Mouse (Mus musculus): Measurements from ENCODE around the gene Klf4. TPM values are rescaled to one million over a fixed set of nuclear protein-coding genes. Genes with fewer than 3 reads are reported as not detected.

Klf4 gene
- polyA plus RNA-seq (2014; fragmentation: Nextera tagmentation; extraction: Ambion mirVana), result 2.0 and 2.3 TPM in 2 replicates

DNA sequence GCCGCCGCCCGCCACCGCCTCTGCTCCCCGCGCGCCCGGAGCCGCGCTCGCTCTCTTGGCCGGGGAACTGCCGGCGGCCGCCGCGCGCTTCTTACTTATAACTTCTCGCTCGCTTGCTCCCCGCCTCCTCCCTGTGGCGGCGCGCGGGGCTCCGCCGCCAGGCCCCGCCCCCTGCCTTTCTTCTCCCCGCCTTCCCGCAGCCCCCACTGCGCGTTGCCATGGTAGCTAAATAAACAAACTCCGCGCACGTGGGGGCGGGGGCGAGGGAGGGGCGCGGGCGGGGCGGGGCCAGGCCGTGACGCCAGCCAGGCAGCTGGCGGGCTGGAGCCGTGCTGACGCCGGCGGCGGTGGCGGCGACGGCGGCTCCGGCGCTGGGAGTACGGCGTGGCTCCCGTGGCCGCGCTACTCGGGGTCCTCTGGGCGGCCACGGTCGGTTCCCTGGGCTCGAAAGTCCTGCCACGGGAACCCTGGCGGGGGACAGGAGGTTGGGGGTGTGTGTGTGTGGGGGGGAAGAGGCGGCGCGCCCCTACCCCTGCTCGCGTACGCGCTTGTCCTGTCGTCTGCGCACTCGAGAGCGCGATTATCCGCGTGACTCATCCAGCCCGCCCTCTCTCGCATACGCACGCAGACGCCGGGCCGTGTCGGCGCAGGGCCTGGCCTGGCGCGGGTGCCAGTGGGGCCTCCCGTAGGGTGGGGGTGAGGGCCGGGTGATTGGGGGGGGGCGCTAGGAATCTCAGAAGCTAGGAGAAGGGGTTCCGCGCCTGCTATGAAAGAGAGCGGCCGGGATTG lies at the start of gene Klf4:
Gene Klf4, minus strand, starts transcription at position 60 of the 789 bp plus-strand sequence.
- ATAC-seq (replicated peaks; ENCODE audit: low FRiP score) (peak; percentile 91), DNase-seq (ENCODE audit: low spot score) (peak; percentile 97)
- no peaks in the 10 kb centered on the region for H3K9me3 ChIP-seq (ENCODE audit: control insufficient read depth, low read length)
- peak within 1 kb of the TSS; percentile 57 for H3K4me3 ChIP-seq (ENCODE audit: low read depth, low read length)
- under 1% methylated on average over 77 of the region's 99 CpGs for WGBS
- H3K27ac ChIP-seq (ENCODE audit: low read depth, low read length), result peak within 1 kb of the TSS; percentile 37; the same call in 1 of the 2 replicates
- H3K4me1 ChIP-seq (replicated peaks; ENCODE audit: control insufficient read depth, insufficient read depth, low read length), result peaks cover 11% of the 10 kb centered on the region
- peak within 1 kb of the TSS; percentile 94 for H3K4me2 ChIP-seq (ENCODE audit: low read depth, low read length, severe bottlenecking)
- peak within 1 kb of the TSS; percentile 57 for H3K9ac ChIP-seq (ENCODE audit: low read length)
- H3K27me3 ChIP-seq (ENCODE audit: control insufficient read depth, insufficient read depth, low read length), result peaks cover 28% of the 10 kb centered on the region
- no peaks in the 10 kb centered on the region for H3K36me3 ChIP-seq (ENCODE audit: control insufficient read depth, insufficient read depth, low read length)

DNA sequence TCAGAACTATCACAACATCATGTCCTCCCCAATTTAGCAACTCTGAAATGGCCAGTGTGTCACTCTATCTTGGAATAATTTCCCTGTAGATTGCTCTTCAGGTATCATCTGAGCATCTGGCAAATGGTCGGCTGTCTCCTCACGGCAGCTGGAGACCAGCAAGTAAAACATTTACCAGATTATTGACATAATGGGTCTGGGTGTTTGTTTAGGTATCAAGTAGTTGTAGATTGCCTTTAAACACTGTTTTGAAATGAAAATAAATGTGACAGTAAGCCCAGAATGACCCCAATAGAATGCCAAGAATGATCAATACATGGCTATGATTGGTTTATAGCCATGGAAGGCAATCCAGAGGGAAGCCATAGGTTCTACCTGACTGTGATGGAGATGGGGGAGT lies 39.2 kb upstream of the Klf4 start:
- 93% methylated on average over 2 of the region's 2 CpGs for WGBS
- Histone ChIP-seq H3K4me2 (ENCODE audit: low read depth, low read length, severe bottlenecking) (no peak overlapping the region), H3K4me3 (ENCODE audit: low read depth, low read length) (no peak overlapping the region), H3K27ac (ENCODE audit: low read depth, low read length) (no peak overlapping the region), H3K4me1 (replicated peaks; ENCODE audit: control insufficient read depth, insufficient read depth, low read length) (no peaks in the 10 kb centered on the region; the same call in 1 of the 2 replicates), H3K9ac (ENCODE audit: low read length) (no peak overlapping the region), H3K9me3 (ENCODE audit: control insufficient read depth, low read length) (no peaks in the 10 kb centered on the region), H3K27me3 (ENCODE audit: control insufficient read depth, insufficient read depth, low read length) (no peaks in the 10 kb centered on the region), H3K36me3 (ENCODE audit: control insufficient read depth, insufficient read depth, low read length) (no peaks in the 10 kb centered on the region)
- ATAC-seq (replicated peaks; ENCODE audit: low FRiP score) (no peak), DNase-seq (ENCODE audit: low spot score) (no peak)

DNA sequence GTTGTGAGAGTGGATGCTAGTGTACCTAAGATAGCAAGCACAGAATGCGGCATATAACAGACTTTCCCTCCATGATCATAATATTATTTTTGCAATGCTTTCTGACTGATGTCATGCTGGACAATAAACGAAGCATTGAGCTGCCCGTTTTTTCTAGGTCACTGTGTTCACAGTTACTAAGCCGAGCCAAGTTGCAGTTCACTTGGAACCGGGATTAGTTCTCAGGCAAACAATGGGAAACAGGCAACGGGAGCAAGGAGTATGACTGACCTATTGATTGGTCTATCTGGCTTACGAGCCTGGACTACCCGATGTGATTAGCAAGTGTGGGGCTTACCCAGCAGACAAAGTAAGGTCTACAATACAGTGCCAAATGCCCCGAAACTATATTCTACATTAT lies 35.7 kb upstream of the Klf4 start:
- DNase-seq (ENCODE audit: low spot score) (no peak), ATAC-seq (replicated peaks; ENCODE audit: low FRiP score) (no peak)
- no peak overlapping the region for H3K9ac ChIP-seq (ENCODE audit: low read length)
- no peaks in the 10 kb centered on the region for H3K9me3 ChIP-seq (ENCODE audit: control insufficient read depth, low read length)
- no peak overlapping the region for H3K4me3 ChIP-seq (ENCODE audit: low read depth, low read length)
- no peak overlapping the region for H3K4me2 ChIP-seq (ENCODE audit: low read depth, low read length, severe bottlenecking)
- no peaks in the 10 kb centered on the region for H3K27me3 ChIP-seq (ENCODE audit: control insufficient read depth, insufficient read depth, low read length)
- 38% methylated on average over 9 of the region's 9 CpGs for WGBS
- no peak overlapping the region for H3K27ac ChIP-seq (ENCODE audit: low read depth, low read length)
- H3K4me1 ChIP-seq (replicated peaks; ENCODE audit: control insufficient read depth, insufficient read depth, low read length), result no peaks in the 10 kb centered on the region; the same call in 1 of the 2 replicates
- H3K36me3 ChIP-seq (ENCODE audit: control insufficient read depth, insufficient read depth, low read length), result no peaks in the 10 kb centered on the region

- DNase-seq (ENCODE audit: low spot score) (no peak), ATAC-seq (replicated peaks; ENCODE audit: low FRiP score) (no peak)
- no peak overlapping the region for H3K9ac ChIP-seq (ENCODE audit: low read length)
- no peak overlapping the region for H3K4me3 ChIP-seq (ENCODE audit: low read depth, low read length)
- 56% methylated on average over 5 of the region's 5 CpGs for WGBS
- H3K4me1 ChIP-seq (replicated peaks; ENCODE audit: control insufficient read depth, insufficient read depth, low read length), result no peaks in the 10 kb centered on the region; the same call in 1 of the 2 replicates
- H3K27me3 ChIP-seq (ENCODE audit: control insufficient read depth, insufficient read depth, low read length), result no peaks in the 10 kb centered on the region
- H3K27ac ChIP-seq (ENCODE audit: low read depth, low read length), result no peak overlapping the region
- H3K4me2 ChIP-seq (ENCODE audit: low read depth, low read length, severe bottlenecking), result no peak overlapping the region
- no peaks in the 10 kb centered on the region for H3K9me3 ChIP-seq (ENCODE audit: control insufficient read depth, low read length)
- H3K36me3 ChIP-seq (ENCODE audit: control insufficient read depth, insufficient read depth, low read length), result no peaks in the 10 kb centered on the region
Observed at GRCm38 (mm10) chr4:55567575-55567974, 35.3 kb upstream of the Klf4 start.

GRCm38 (mm10) chr4:55564317-55564716 lies 32.1 kb upstream of the Klf4 start:
- H3K9me3 ChIP-seq (ENCODE audit: control insufficient read depth, low read length), result no peaks in the 10 kb centered on the region
- H3K4me3 ChIP-seq (ENCODE audit: low read depth, low read length), result no peak overlapping the region
- no peaks in the 10 kb centered on the region for H3K27me3 ChIP-seq (ENCODE audit: control insufficient read depth, insufficient read depth, low read length)
- DNase-seq (ENCODE audit: low spot score), result no peak
- no peaks in the 10 kb centered on the region for H3K36me3 ChIP-seq (ENCODE audit: control insufficient read depth, insufficient read depth, low read length)
- H3K27ac ChIP-seq (ENCODE audit: low read depth, low read length), result no peak overlapping the region
- 88% methylated on average over 2 of the region's 2 CpGs for WGBS
- ATAC-seq (replicated peaks; ENCODE audit: low FRiP score), result no peak
- H3K4me1 ChIP-seq (replicated peaks; ENCODE audit: control insufficient read depth, insufficient read depth, low read length), result no peaks in the 10 kb centered on the region; the same call in 1 of the 2 replicates
- H3K9ac ChIP-seq (ENCODE audit: low read length), result no peak overlapping the region
- no peak overlapping the region for H3K4me2 ChIP-seq (ENCODE audit: low read depth, low read length, severe bottlenecking)

DNA sequence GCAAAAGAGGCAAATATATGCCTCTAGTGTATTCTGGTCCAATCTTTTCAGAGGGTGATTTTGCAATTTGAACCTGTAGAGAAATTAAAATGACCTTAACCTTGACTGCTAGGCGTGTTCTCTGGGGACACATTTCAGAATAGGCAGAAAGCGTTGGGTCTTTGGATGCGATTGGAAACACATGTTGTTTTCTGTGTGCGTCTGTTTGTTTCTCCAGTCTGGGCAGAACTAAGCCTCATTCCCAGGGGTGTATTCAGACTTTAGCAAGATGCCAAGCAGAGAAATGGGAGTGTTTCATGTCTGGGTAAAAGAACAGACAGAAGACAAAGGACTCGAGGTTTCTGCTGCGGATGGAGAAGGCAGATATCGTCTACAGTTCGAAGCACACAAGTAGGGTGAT lies 30.8 kb upstream of the Klf4 start:
- no peak overlapping the region for H3K27ac ChIP-seq (ENCODE audit: low read depth, low read length)
- no peaks in the 10 kb centered on the region for H3K36me3 ChIP-seq (ENCODE audit: control insufficient read depth, insufficient read depth, low read length)
- ATAC-seq (replicated peaks; ENCODE audit: low FRiP score) (no peak), DNase-seq (ENCODE audit: low spot score) (no peak)
- no peak overlapping the region for H3K9ac ChIP-seq (ENCODE audit: low read length)
- H3K9me3 ChIP-seq (ENCODE audit: control insufficient read depth, low read length), result no peaks in the 10 kb centered on the region
- H3K4me2 ChIP-seq (ENCODE audit: low read depth, low read length, severe bottlenecking), result no peak overlapping the region
- H3K4me1 ChIP-seq (replicated peaks; ENCODE audit: control insufficient read depth, insufficient read depth, low read length), result no peaks in the 10 kb centered on the region; the same call in 1 of the 2 replicates
- WGBS, result 83% methylated on average over 8 of the region's 8 CpGs
- H3K4me3 ChIP-seq (ENCODE audit: low read depth, low read length), result no peak overlapping the region
- H3K27me3 ChIP-seq (ENCODE audit: control insufficient read depth, insufficient read depth, low read length), result no peaks in the 10 kb centered on the region

- DNase-seq (ENCODE audit: low spot score), result no peak
- Histone ChIP-seq H3K36me3 (ENCODE audit: control insufficient read depth, insufficient read depth, low read length) (no peaks in the 10 kb centered on the region), H3K4me1 (replicated peaks; ENCODE audit: control insufficient read depth, insufficient read depth, low read length) (no peaks in the 10 kb centered on the region), H3K4me3 (ENCODE audit: low read depth, low read length) (no peak overlapping the region), H3K27me3 (ENCODE audit: control insufficient read depth, insufficient read depth, low read length) (no peaks in the 10 kb centered on the region), H3K4me2 (ENCODE audit: low read depth, low read length, severe bottlenecking) (no peak overlapping the region), H3K27ac (ENCODE audit: low read depth, low read length) (no peak overlapping the region), H3K9ac (ENCODE audit: low read length) (no peak overlapping the region), H3K9me3 (ENCODE audit: control insufficient read depth, low read length) (no peaks in the 10 kb centered on the region)
- 80% methylated on average over 3 of the region's 3 CpGs for WGBS
- no peak for ATAC-seq (replicated peaks; ENCODE audit: low FRiP score)
Observed at GRCm38 (mm10) chr4:55562062-55562461, 29.8 kb upstream of the Klf4 start.

DNA sequence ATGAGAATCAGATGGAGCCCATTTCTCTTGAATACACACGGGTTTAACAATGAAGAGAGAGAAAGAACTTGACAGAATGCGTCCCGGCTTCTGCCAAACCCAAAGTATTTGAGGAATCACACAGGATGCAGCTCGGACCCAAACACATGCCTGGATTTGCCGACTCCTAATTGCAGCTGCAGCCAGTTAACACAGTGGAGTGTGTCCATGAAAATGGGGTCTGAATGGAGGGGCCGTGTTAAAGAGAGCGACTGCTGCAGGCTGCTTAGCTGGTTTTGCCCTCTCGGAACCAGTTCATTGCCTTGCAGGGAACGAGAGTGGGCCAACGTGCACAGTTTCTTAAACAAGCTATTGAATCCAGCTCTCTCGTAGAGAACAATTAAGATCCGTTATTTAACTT lies 14.6 kb upstream of the Klf4 start:
- no peaks in the 10 kb centered on the region for H3K27me3 ChIP-seq (ENCODE audit: control insufficient read depth, insufficient read depth, low read length)
- 47% methylated on average over 12 of the region's 12 CpGs for WGBS
- no peak overlapping the region; the same call in 1 of the 2 replicates for H3K9ac ChIP-seq (ENCODE audit: low read length)
- H3K4me1 ChIP-seq (replicated peaks; ENCODE audit: control insufficient read depth, insufficient read depth, low read length), result peaks cover 6% of the 10 kb centered on the region; the same call in 1 of the 2 replicates
- H3K4me3 ChIP-seq (ENCODE audit: low read depth, low read length), result no peak overlapping the region
- no peaks in the 10 kb centered on the region for H3K9me3 ChIP-seq (ENCODE audit: control insufficient read depth, low read length)
- ATAC-seq (replicated peaks; ENCODE audit: low FRiP score) (no peak), DNase-seq (ENCODE audit: low spot score) (no peak)
- no peak overlapping the region for H3K4me2 ChIP-seq (ENCODE audit: low read depth, low read length, severe bottlenecking)
- no peak overlapping the region for H3K27ac ChIP-seq (ENCODE audit: low read depth, low read length)
- H3K36me3 ChIP-seq (ENCODE audit: control insufficient read depth, insufficient read depth, low read length), result no peaks in the 10 kb centered on the region

DNA sequence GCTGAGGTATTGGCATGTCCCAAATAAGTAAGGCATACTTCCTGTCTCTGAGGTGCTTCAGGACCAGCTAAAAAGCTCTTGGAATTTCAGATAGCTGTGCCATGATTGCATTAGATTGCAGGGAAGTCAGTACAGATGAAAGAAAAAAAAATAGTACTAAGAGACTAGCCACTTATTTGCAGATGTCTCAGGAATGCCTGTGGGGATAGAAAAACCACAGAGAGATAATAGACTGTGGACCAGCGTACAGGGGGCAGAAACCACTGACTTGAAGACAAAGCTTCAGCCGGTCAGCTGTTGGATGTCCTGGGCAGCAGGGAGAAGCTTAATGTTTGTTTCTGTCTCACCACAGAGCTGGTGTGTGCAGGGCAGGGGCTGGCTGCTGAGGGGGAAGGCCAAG lies 10.5 kb upstream of the Klf4 start:
- Histone ChIP-seq H3K27me3 (ENCODE audit: control insufficient read depth, insufficient read depth, low read length) (no peaks in the 10 kb centered on the region), H3K4me1 (replicated peaks; ENCODE audit: control insufficient read depth, insufficient read depth, low read length) (peaks cover 6% of the 10 kb centered on the region; the same call in 1 of the 2 replicates), H3K4me3 (ENCODE audit: low read depth, low read length) (no peak overlapping the region), H3K9ac (ENCODE audit: low read length) (no peak overlapping the region), H3K9me3 (ENCODE audit: control insufficient read depth, low read length) (no peaks in the 10 kb centered on the region), H3K27ac (ENCODE audit: low read depth, low read length) (no peak overlapping the region), H3K4me2 (ENCODE audit: low read depth, low read length, severe bottlenecking) (no peak overlapping the region), H3K36me3 (ENCODE audit: control insufficient read depth, insufficient read depth, low read length) (no peaks in the 10 kb centered on the region)
- ATAC-seq (replicated peaks; ENCODE audit: low FRiP score) (no peak), DNase-seq (ENCODE audit: low spot score) (no peak)
- WGBS, result 78% methylated on average over 2 of the region's 2 CpGs

Data from forebrain, embryonic 11.5 days (tissue).